In genomic region chr7:18871031-18871430, GRCm38 (mm10) we compare ENCODE assay signal across 7 mouse cellular contexts. TPM values are rescaled to one million over a fixed set of nuclear protein-coding genes. Genes with fewer than 3 reads are reported as not detected.
A peak's percentile ranks its signal among the peaks of the same experiment; 100 is the strongest.
DNase-seq lines count a peak whose midpoint lies in the region; ATAC-seq lines count a peak whose summit lies in the region.
"Not testable (repeated sequence)": the region's sequence is repeated elsewhere in the genome, so short reads cannot be mapped to it uniquely, and the experiment has no call there.

Gene Pglyrp1, plus strand, starts transcription at chr7:18871331.

- intact Hi-C loops in left cerebral cortex, postnatal 25 days (cut with DNase I) = loop anchor here (5.0 to 10.0 kb wide), 3 partner anchors 34 to 1799 kb away; partner anchors contain the start of genes Mill2 and Psg16

- not testable (repeated sequence) for H3K27ac ChIP-seq in hindbrain, embryonic 15.5 days (replicated peaks); lung, embryonic 16.5 days (ENCODE audit: low read length); stomach, embryonic 16.5 days (ENCODE audit: low read length)

- not testable (repeated sequence) for H3K27me3 ChIP-seq in hindbrain, embryonic 15.5 days; lung, embryonic 16.5 days (ENCODE audit: control insufficient read depth, insufficient read depth, low read depth, low read length); stomach, embryonic 16.5 days (ENCODE audit: control insufficient read depth, insufficient read depth, low read length)

- not testable (repeated sequence) for H3K9me3 ChIP-seq in hindbrain, embryonic 15.5 days; lung, embryonic 16.5 days (ENCODE audit: control insufficient read depth, low read length); stomach, embryonic 16.5 days (replicated peaks; ENCODE audit: control insufficient read depth, low read length)

- H3K4me2 ChIP-seq in hindbrain, embryonic 15.5 days; lung, embryonic 16.5 days (ENCODE audit: low read depth, low read length): not testable (repeated sequence)
- 0 out of 2 replicates have a peak within 1 kb of the TSS, but pooled peaks have one; percentile 95 for H3K4me2 ChIP-seq in stomach, embryonic 16.5 days (ENCODE audit: low read depth, low read length)

- H3K36me3 ChIP-seq in hindbrain, embryonic 15.5 days; lung, embryonic 16.5 days (ENCODE audit: control insufficient read depth, insufficient read depth, low read length); stomach, embryonic 16.5 days (ENCODE audit: control insufficient read depth, insufficient read depth, low read length): not testable (repeated sequence)

- not testable (repeated sequence) for DNase-seq in layer of hippocampus, adult 18-20 months (ENCODE audit: low spot score in 2 of 2); left cerebral cortex, postnatal 25 days (ENCODE audit: low spot score in 2 of 2)

- not testable (repeated sequence) for H3K4me3 ChIP-seq in hindbrain, embryonic 15.5 days; lung, embryonic 16.5 days (ENCODE audit: low read length); stomach, embryonic 16.5 days (replicated peaks; ENCODE audit: low read length)

- not testable (repeated sequence) for ATAC-seq in erythroid progenitor cell, adult 5-6 weeks (replicated peaks; ENCODE audit: low FRiP score, poor library complexity, severe bottlenecking); hindbrain, embryonic 15.5 days (ENCODE audit: low FRiP score, low read depth); lung, embryonic 16.5 days (ENCODE audit: low read depth); monocyte, adult 5-6 weeks (replicated peaks; ENCODE audit: insufficient number of reproducible peaks, low FRiP score, low TSS enrichment, poor library complexity, severe bottlenecking); stomach, embryonic 16.5 days (ENCODE audit: insufficient read depth, low FRiP score)

- not testable (repeated sequence) for H3K9ac ChIP-seq in hindbrain, embryonic 15.5 days; lung, embryonic 16.5 days (ENCODE audit: low read length); stomach, embryonic 16.5 days (ENCODE audit: low read length)

- 89% methylated on average over 1 of the region's 8 CpGs for WGBS in hindbrain, embryonic 15.5 days
- WGBS in lung, embryonic 16.5 days = 80% methylated on average over 1 of the region's 8 CpGs
- WGBS in stomach, embryonic 16.5 days = no CpG with 5 or more reads among the region's 8 CpGs

- not testable (repeated sequence) for H3K4me1 ChIP-seq in hindbrain, embryonic 15.5 days (replicated peaks); lung, embryonic 16.5 days (replicated peaks; ENCODE audit: control insufficient read depth, insufficient read depth, low read length); stomach, embryonic 16.5 days (ENCODE audit: control insufficient read depth, insufficient read depth, low read length)

RNA-seq across cellular contexts. Expression of gene Pglyrp1, which starts in this region (rescaled TPM):
- total RNA-seq in erythroid progenitor cell, adult 5-6 weeks (2015; ENCODE audit: low replicate concordance) = 151 and 220 TPM in 2 replicates
- total RNA-seq in erythroid progenitor cell, adult 5-6 weeks (2017; ENCODE audit: low replicate concordance) = 10.8 and 18.9 TPM in 2 replicates
- 22.9 and 25.9 TPM in 2 replicates for polyA plus RNA-seq in hindbrain, embryonic 15.5 days (2015; fragmentation: Nextera tagmentation; extraction: Ambion mirVana)
- 10 to 100 TPM; 15.5 to 23.3 TPM for total RNA-seq in layer of hippocampus, adult 18-20 months (2021)
- total RNA-seq in left cerebral cortex, postnatal 25 days (2021) = 10 to 100 TPM; 23.2 to 26.3 TPM
- polyA plus RNA-seq in lung, embryonic 16.5 days (2015; fragmentation: Nextera tagmentation; extraction: Ambion mirVana) = 12.5 and 18.1 TPM in 2 replicates
- total RNA-seq in monocyte, adult 5-6 weeks (2017) = 88.5 to 148 TPM (median 139 TPM) in 3 replicates
- 119 and 175 TPM in 2 replicates for polyA plus RNA-seq in stomach, embryonic 16.5 days (2015; fragmentation: Nextera tagmentation; extraction: Ambion mirVana)
